Mouse (Mus musculus): ENCODE measurements at regions not wholly inside any gene's neighbourhood (a gene's known extent, or its start where the extent isn't known, plus 50 kb on each side); places are given as distances from the start of the nearest gene placed in this dataset.

GRCm38 (mm10) chr7:53136513-53136912 is 1121.0 kb upstream of the 1700015G11Rik start:
- no peak for DNase-seq (ENCODE audit: low spot score)

DNA sequence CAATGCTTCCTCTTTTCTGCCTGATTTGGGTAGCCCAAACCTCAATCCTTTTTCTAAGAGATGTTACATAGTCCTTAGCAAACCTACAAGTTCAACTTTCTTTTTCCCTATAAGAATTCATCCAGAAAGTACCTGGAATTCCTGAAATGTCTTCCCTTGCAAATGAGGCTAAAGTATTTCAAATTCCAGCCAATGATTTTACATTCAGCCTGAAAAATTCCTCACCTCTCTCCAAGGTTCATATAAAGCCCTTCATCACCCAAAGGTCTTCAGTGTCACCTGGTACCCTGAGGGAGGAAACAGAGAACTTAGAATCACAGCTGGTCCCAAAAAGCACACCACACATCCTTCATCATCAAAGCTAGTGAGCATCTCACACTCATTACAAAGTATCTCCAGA is 1102.1 kb upstream of the 1700015G11Rik start:
- no peak for DNase-seq (ENCODE audit: low spot score)

DNA sequence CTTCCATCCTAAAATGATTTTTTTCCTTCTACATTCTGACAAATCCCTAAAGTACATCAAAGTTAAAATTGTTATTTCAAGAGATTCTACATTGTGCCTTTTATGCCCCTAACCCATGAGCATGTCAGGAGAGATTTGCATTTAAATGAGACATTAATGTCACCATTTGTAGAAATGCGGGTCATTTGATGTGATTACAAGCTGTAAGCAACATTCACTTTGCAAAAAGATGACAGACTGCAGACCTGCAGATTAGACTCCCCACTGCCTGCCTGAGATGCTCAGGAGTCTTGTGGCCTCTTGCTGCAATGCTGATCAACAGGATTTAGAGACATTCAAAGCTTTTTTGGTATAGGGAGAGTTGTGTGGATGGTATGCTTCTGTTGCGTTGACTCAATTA is 1100.3 kb upstream of the 1700015G11Rik start:
- no peak for DNase-seq (ENCODE audit: low spot score)

- no peak for DNase-seq (ENCODE audit: low spot score)
Measured at GRCm38 (mm10) chr7:53109265-53109855, 1093.8 kb upstream of the 1700015G11Rik start.

DNA sequence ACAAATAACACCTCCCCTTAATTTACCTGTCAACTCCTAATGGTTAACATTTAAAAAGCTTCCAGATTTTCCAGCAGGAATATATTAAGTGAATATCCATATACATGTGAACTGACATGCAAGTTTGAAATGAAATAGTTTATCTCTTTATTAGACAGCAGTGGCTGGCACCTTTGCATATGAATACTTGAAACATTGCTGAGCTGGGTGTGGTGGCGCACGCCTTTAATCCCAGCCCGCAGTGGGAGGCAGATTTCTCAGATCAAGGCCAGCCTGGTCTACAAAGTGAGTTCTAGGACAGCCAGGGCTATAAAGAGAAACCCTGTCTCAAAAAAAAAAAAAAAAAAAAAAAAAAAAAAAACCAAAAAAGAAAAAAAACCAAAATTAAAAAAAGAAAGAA is 1092.1 kb upstream of the 1700015G11Rik start:
- DNase-seq (ENCODE audit: low spot score): no peak

GRCm38 (mm10) chr7:53085822-53086221 is 1070.3 kb upstream of the 1700015G11Rik start:
- peak; percentile 30 for DNase-seq (ENCODE audit: low spot score)

DNA sequence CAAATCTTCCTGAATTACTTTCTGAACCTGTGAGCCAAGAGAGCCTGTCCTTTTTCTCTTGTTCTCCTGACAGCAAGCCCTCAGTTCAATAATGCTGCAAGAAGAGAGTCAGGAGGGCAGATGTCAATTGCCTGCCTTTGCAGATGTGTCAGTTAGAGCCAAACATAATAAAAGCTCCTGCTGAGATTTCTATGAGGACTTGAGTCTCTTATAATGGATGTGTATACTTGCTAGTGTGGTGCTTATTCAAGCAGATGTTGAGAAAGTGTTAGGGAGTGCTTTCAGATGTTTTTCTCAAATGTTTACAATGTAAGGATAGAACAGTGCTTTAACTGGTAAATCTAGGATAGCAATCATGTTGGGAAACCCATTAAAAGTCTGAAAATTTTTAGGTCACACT is 1055.1 kb upstream of the 1700015G11Rik start:
- no peak for DNase-seq (ENCODE audit: low spot score)

Measured in thymus, postnatal 0 days (tissue).